In genomic region chr2:150867021-150867420, GRCm38 (mm10) we compare ENCODE assay signal across 21 mouse cellular contexts. TPM values are rescaled to one million over a fixed set of nuclear protein-coding genes. Genes with fewer than 3 reads are reported as not detected.
DNase-seq lines count a peak whose midpoint lies in the region; ATAC-seq and TF ChIP-seq lines count a peak whose summit lies in the region.
"Had no signal": no experiment of that assay in that cellular context is flagged by ENCODE, and none has a peak within 500 bp of the region (broad histone marks: within the 10 kb centered on the region; RNA-seq: fewer than 3 reads in every experiment).

No protein-coding gene starts in this region.

- H3K27ac ChIP-seq in heart, embryonic 10.5 days, result no peak overlapping the region
- H3K27ac ChIP-seq in heart, embryonic 11.5 days (ENCODE audit: low read depth, low read length), result no peak overlapping the region
- H3K27ac ChIP-seq in CH12.LX (ENCODE audit: insufficient read depth, low read depth), result no peak overlapping the region
- H3K27ac ChIP-seq in hindbrain, embryonic 14.5 days, result no peak overlapping the region
- H3K27ac ChIP-seq: embryonic facial prominence, embryonic 10.5 days; embryonic facial prominence, embryonic 12.5 days; forebrain, embryonic 13.5 days; forebrain, embryonic 15.5 days had no signal

- TF ChIP-seq RAD21 in CH12.LX (IDR thresholded peaks at IDR 0.05; ENCODE audit: low read depth, low read length), result no peak

- TF ChIP-seq CTCF in CH12.LX (conservative IDR thresholded peaks at IDR 0.05 in 1 of 2, IDR thresholded peaks at IDR 0.05 in 1 of 2; ENCODE audit: low read depth in 2 of 2, low read length in 2 of 2), result no peak

- TF ChIP-seq EP300 in CH12.LX (IDR thresholded peaks at IDR 0.05; ENCODE audit: low read length), result no peak

- DNase-seq in heart, embryonic 10.5 days (ENCODE audit: low spot score), result peak; percentile 51
- DNase-seq in CH12.LX (ENCODE audit: extremely low read depth), result no peak
- no peak for DNase-seq in hindbrain, embryonic 14.5 days (ENCODE audit: low spot score)
- no peak for DNase-seq in frontal cortex, postnatal 10 days (ENCODE audit: low spot score in 2 of 2)
- DNase-seq: adrenal gland, adult 2 months; adrenal gland, postnatal 10 days; adrenal gland, postnatal 25 days; B cell, adult 2 months; cerebellum, adult 11 months; cerebellum, adult 18-20 months; cerebellum, adult 8-10 months; cerebellum, adult 9-11 months; cerebellum, postnatal 14 days; cerebellum, postnatal 36 days; forebrain, postnatal 0 days had no signal

- H3K4me2 ChIP-seq in heart, embryonic 11.5 days, result no peak overlapping the region
- no peak overlapping the region for H3K4me2 ChIP-seq in CH12.LX (ENCODE audit: insufficient read depth, low read depth, poor library complexity, severe bottlenecking)
- no peak overlapping the region for H3K4me2 ChIP-seq in hindbrain, embryonic 14.5 days (replicated peaks)
- H3K4me2 ChIP-seq: embryonic facial prominence, embryonic 12.5 days; forebrain, embryonic 13.5 days; forebrain, embryonic 15.5 days had no signal

- TF ChIP-seq POLR2A in CH12.LX (IDR thresholded peaks at IDR 0.05; ENCODE audit: low read depth, low read length), result no peak

- in situ Hi-C loops in CH12.LX (cut with MboI; ENCODE audit: low pct_ligation_motif_present, low pct_unique_long_range_greater_than_20kb, low sequenced_read_pairs), result no loop called here

- ATAC-seq in heart, embryonic 11.5 days (replicated peaks; ENCODE audit: insufficient number of reproducible peaks, low FRiP score, low TSS enrichment), result no peak
- ATAC-seq in hindbrain, embryonic 14.5 days (ENCODE audit: low FRiP score), result no peak
- ATAC-seq: CD4-positive, CD25-positive, alpha-beta regulatory T cell, adult 4 months; forebrain, embryonic 13.5 days; forebrain, embryonic 15.5 days; forebrain, postnatal 0 days had no signal

- no peaks in the 10 kb centered on the region for H3K79me2 ChIP-seq in CH12.LX (replicated peaks; ENCODE audit: control insufficient read depth, extremely low read depth, insufficient read depth, poor library complexity, severe bottlenecking)

- WGBS in heart, embryonic 10.5 days, result 93% methylated on average over 2 of the region's 2 CpGs
- WGBS in heart, embryonic 11.5 days (ENCODE audit: insufficient replicate concordance), result 83% methylated on average over 2 of the region's 2 CpGs
- WGBS in hindbrain, embryonic 14.5 days, result 96% methylated on average over 2 of the region's 2 CpGs

- no peaks in the 10 kb centered on the region for H3K4me1 ChIP-seq in heart, embryonic 10.5 days
- no peaks in the 10 kb centered on the region for H3K4me1 ChIP-seq in heart, embryonic 11.5 days (ENCODE audit: control insufficient read depth, insufficient read depth, low read length)
- peaks cover 8 to 46% of the 10 kb centered on the region in 2 experiments; a peak in 3 of 4 replicates for H3K4me1 ChIP-seq in CH12.LX (ENCODE audit: control insufficient read depth in 1 of 2, insufficient read depth in 2 of 2)
- H3K4me1 ChIP-seq in hindbrain, embryonic 14.5 days (replicated peaks; ENCODE audit: control insufficient read depth, insufficient read depth, low read length), result no peaks in the 10 kb centered on the region
- H3K4me1 ChIP-seq: embryonic facial prominence, embryonic 10.5 days; embryonic facial prominence, embryonic 12.5 days; forebrain, embryonic 13.5 days; forebrain, embryonic 15.5 days had no signal

- no peak overlapping the region for H3K4me3 ChIP-seq in heart, embryonic 10.5 days
- H3K4me3 ChIP-seq in heart, embryonic 11.5 days (ENCODE audit: low read depth, low read length), result no peak overlapping the region
- no peak overlapping the region for H3K4me3 ChIP-seq in CH12.LX (replicated peaks in 1 of 3; ENCODE audit: low read depth in 2 of 3, low read length in 2 of 3, poor library complexity in 1 of 3)
- no peak overlapping the region for H3K4me3 ChIP-seq in hindbrain, embryonic 14.5 days (replicated peaks; ENCODE audit: low read length)
- H3K4me3 ChIP-seq: embryonic facial prominence, embryonic 10.5 days; embryonic facial prominence, embryonic 12.5 days; forebrain, embryonic 13.5 days; forebrain, embryonic 15.5 days had no signal

- no peak overlapping the region for H3K9ac ChIP-seq in heart, embryonic 11.5 days (ENCODE audit: low read depth, low read length)
- no peak overlapping the region for H3K9ac ChIP-seq in CH12.LX (ENCODE audit: insufficient read depth, low read depth)
- H3K9ac ChIP-seq in hindbrain, embryonic 14.5 days, result no peak overlapping the region
- H3K9ac ChIP-seq: embryonic facial prominence, embryonic 12.5 days; forebrain, embryonic 13.5 days; forebrain, embryonic 15.5 days; forebrain, postnatal 0 days had no signal

- H3K27me3 ChIP-seq in heart, embryonic 10.5 days (ENCODE audit: insufficient read depth, poor library complexity, severe bottlenecking), result no peaks in the 10 kb centered on the region
- H3K27me3 ChIP-seq in heart, embryonic 11.5 days (ENCODE audit: control insufficient read depth, insufficient read depth, low read length), result no peaks in the 10 kb centered on the region
- no peaks in the 10 kb centered on the region for H3K27me3 ChIP-seq in CH12.LX (replicated peaks)
- H3K27me3 ChIP-seq in hindbrain, embryonic 14.5 days (ENCODE audit: control insufficient read depth, insufficient read depth, low read length), result no peaks in the 10 kb centered on the region
- H3K27me3 ChIP-seq: embryonic facial prominence, embryonic 12.5 days; forebrain, embryonic 13.5 days; forebrain, embryonic 15.5 days had no signal

- dilution Hi-C loops in CH12.LX (cut with MboI; ENCODE audit: extremely low pct_ligation_motif_present, extremely low pct_unique_long_range_greater_than_20kb, low sequenced_read_pairs), result no loop called here

- H3K9me3 ChIP-seq in heart, embryonic 10.5 days, result no peaks in the 10 kb centered on the region
- H3K9me3 ChIP-seq in heart, embryonic 11.5 days (replicated peaks; ENCODE audit: control insufficient read depth, low read length), result no peaks in the 10 kb centered on the region
- H3K9me3 ChIP-seq in CH12.LX (replicated peaks; ENCODE audit: low read length), result peaks cover 3% of the 10 kb centered on the region
- peaks cover 3% of the 10 kb centered on the region; the same call in 1 of the 2 replicates for H3K9me3 ChIP-seq in hindbrain, embryonic 14.5 days (ENCODE audit: control insufficient read depth, low read length)
- H3K9me3 ChIP-seq: embryonic facial prominence, embryonic 12.5 days; forebrain, embryonic 13.5 days; forebrain, embryonic 15.5 days had no signal

- no peaks in the 10 kb centered on the region for H3K36me3 ChIP-seq in heart, embryonic 10.5 days
- H3K36me3 ChIP-seq in heart, embryonic 11.5 days (ENCODE audit: control insufficient read depth, insufficient read depth, low read length), result no peaks in the 10 kb centered on the region
- H3K36me3 ChIP-seq in CH12.LX (replicated peaks in 1 of 2; ENCODE audit: control insufficient read depth in 1 of 2, insufficient read depth in 1 of 2, low read length in 1 of 2), result peaks cover 0 to 7% of the 10 kb centered on the region in 2 experiments
- H3K36me3 ChIP-seq in hindbrain, embryonic 14.5 days (replicated peaks; ENCODE audit: control insufficient read depth, insufficient read depth), result no peaks in the 10 kb centered on the region
- H3K36me3 ChIP-seq: embryonic facial prominence, embryonic 10.5 days; embryonic facial prominence, embryonic 12.5 days; forebrain, embryonic 15.5 days had no signal

TF ChIP-seq in CH12.LX, 34 proteins besides CTCF, POLR2A, EP300 and RAD21:
- TF ChIP-seq SMC3 (IDR thresholded peaks at IDR 0.05; ENCODE audit: low read depth, low read length), result no peak
- TF ChIP-seq ZNF384 (IDR thresholded peaks at IDR 0.05; ENCODE audit: low read depth, low read length), result peak; percentile 30; the same call in 1 of the 2 replicates
- peak; percentile 55 for TF ChIP-seq ETS1 (conservative IDR thresholded peaks at IDR 0.05; ENCODE audit: low read depth, low read length)
- TF ChIP-seq TCF12 (IDR thresholded peaks at IDR 0.05; ENCODE audit: low read depth, low read length), result no peak
- TF ChIP-seq BHLHE40 (IDR thresholded peaks at IDR 0.05; ENCODE audit: low read depth, low read length), result peak; percentile 66

RNA-seq across cellular contexts. Expression of gene Abhd12, which starts 37.5 kb away (rescaled TPM):
- 53.7 and 54.8 TPM in 2 replicates for polyA plus RNA-seq in heart, embryonic 10.5 days (2016; fragmentation: Nextera tagmentation; extraction: Ambion mirVana)
- 44.9 and 49.2 TPM in 2 replicates for polyA plus RNA-seq in heart, embryonic 11.5 days (2014; fragmentation: Nextera tagmentation; extraction: Ambion mirVana)
- total RNA-seq in CH12.LX (2012; rRNA removed) (43.6 and 45.5 TPM in 2 replicates), CH12.LX (2014; rRNA removed) (51.5 and 51.9 TPM in 2 replicates)
- 45.7 and 51.3 TPM in 2 replicates for polyA plus RNA-seq in CH12.LX (2012; ENCODE audit: insufficient read length, low read depth)
- 126 and 136 TPM in 2 replicates for polyA plus RNA-seq in hindbrain, embryonic 14.5 days (2014; fragmentation: Nextera tagmentation; extraction: Ambion mirVana)

RNA-seq across cellular contexts. Expression of gene Gins1, which starts 38.2 kb away (rescaled TPM):
- 38.0 and 57.1 TPM in 2 replicates for polyA plus RNA-seq in heart, embryonic 10.5 days (2016; fragmentation: Nextera tagmentation; extraction: Ambion mirVana)
- polyA plus RNA-seq in heart, embryonic 11.5 days (2014; fragmentation: Nextera tagmentation; extraction: Ambion mirVana), result 37.8 and 39.0 TPM in 2 replicates
- total RNA-seq in CH12.LX (2012; rRNA removed), result 41.4 and 47.1 TPM in 2 replicates
- total RNA-seq in CH12.LX (2014; rRNA removed), result 65.9 and 81.4 TPM in 2 replicates
- polyA plus RNA-seq in CH12.LX (2012; ENCODE audit: insufficient read length, low read depth), result 68.4 and 76.7 TPM in 2 replicates
- polyA plus RNA-seq in hindbrain, embryonic 14.5 days (2014; fragmentation: Nextera tagmentation; extraction: Ambion mirVana), result 16.0 and 17.5 TPM in 2 replicates
